Mouse (Mus musculus) Patski (cell line): ENCODE measurements around the gene Calhm5. TPM values are rescaled to one million over a fixed set of nuclear protein-coding genes. Genes with fewer than 3 reads are reported as not detected.

Experiments
- ATAC-seq: fragments of 100-300 bp; one replicate; pipeline ENCODE4 v1.8.0; 2021
- CTCF ChIA-PET: fragments of 350-600 bp; sonication (Branson Sonifier 250); formaldehyde crosslinking; loops from one replicate; lab custom pipeline; 2022; ENCODE audit warnings: inconsistent platforms; lab: Charles Lee
- POLR2A ChIA-PET: fragments of 350-600 bp; sonication (Branson Sonifier 250); formaldehyde crosslinking; loops from one replicate; lab custom pipeline; 2022; ENCODE audit warnings: antibody characterized with exemption, inconsistent platforms; lab: Charles Lee
- DNase-seq: peaks from one replicate; pipeline ENCODE4 v3.0.0-alpha.2; 2011; ENCODE audit warnings: low read depth, low spot score
- H3K27me3 ChIP-seq: fragments of 371-371 bp; one replicate; pipeline ENCODE4 v1.5.1; 2021
- CTCF ChIP-seq: fragments of 100-300 bp; IDR thresholded peaks from one replicate; pipeline ENCODE4 v1.5.1; 2021
- in situ Hi-C: fragments of 300-500 bp; cut with MboI; formaldehyde crosslinking; loops from 3 replicates; pipeline ENCODE4 v1.11.1; 2018; ENCODE audit warnings: low pct_unique_long_range_greater_than_20kb, mixed read lengths
- polyA plus RNA-seq: library from polyadenylated mRNA; unstranded; gene quantifications from one replicate; pipeline ENCODE4 v1.2.3, GENCODE M21; 2021

Calhm5 gene
- polyA plus RNA-seq = 0.59 TPM

- POLR2A ChIA-PET = no interaction called here
- DNase-seq = no peak
These were observed at the start of gene Calhm5 for GRCm38 (mm10) chr10:34096418-34096883. Calhm5 (minus strand) TSS chr10:34096519.

DNA sequence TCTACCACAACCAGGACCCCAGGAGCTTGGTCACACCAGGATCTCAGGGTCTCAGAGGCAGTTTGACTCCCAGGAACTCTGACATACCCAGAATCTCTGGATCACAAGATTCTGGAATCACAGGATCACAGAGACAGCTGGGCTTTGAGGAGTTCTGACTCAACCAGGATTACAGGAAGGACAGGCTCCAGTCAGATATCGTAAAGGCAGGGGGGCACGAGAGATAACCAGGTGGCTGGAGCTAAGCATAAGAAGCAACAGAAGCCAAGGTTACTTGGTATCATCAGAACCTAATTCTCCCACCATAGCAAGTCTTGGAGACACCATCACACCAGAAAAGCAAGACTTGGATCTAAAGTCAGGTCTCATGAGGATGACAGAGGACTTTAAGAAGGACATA, 45.4 kb upstream of the Calhm5 start:
- no peaks in the 10 kb centered on the region for H3K27me3 ChIP-seq
- TF ChIP-seq CTCF = no peak
- ChIA-PET CTCF (no interaction called here), POLR2A (no interaction called here)
- no peak for DNase-seq
- ATAC-seq = no peak
- in situ Hi-C loops = loop anchor here (10.0 kb wide), 1 partner anchor 133 kb away; no protein-coding TSS in a partner anchor

More at GRCm38 (mm10) chr10:34096418-34096883, at the start of gene Calhm5:
- CTCF ChIA-PET = interaction anchor here (1.1 to 4.9 kb wide), 10 partner anchors 20 to 126 kb away, joined by 3 to 25 read pairs (median 4); partner anchors contain the start of genes Calhm4 and Trappc3l
- in situ Hi-C loops = loop anchor here (5.0 to 10.0 kb wide), 2 partner anchors 59 to 112 kb away; partner anchors contain the start of gene Trappc3l
- H3K27me3 ChIP-seq = no peaks in the 10 kb centered on the region
- ATAC-seq = peak; percentile 84
- peak; percentile 80 for TF ChIP-seq CTCF

DNA sequence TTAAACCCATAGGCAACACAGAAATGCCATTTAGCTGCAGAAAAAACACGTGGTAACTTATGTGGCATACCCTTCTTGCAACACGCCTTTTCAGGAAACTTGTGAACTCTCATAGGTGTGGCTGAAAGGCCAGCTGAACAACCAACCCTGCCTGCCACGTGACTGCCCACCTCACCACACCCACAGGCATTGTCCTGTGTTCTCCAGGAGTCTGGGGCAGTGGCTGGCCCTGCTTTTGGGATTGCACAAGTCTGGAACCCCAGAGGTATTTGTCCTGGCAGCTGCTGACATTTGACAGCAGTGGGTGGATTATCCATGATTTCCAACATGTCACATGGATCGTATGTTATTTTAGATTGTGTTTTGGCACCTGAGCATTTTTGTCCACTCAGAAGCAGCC, 43.4 kb upstream of the Calhm5 start:
- in situ Hi-C loops = loop anchor here (10.0 kb wide), 1 partner anchor 135 kb away; no protein-coding TSS in a partner anchor
- H3K27me3 ChIP-seq = no peaks in the 10 kb centered on the region
- ATAC-seq (no peak), DNase-seq (no peak)
- CTCF ChIA-PET = interaction anchor here (1.2 kb wide), 1 partner anchor 15 kb away, joined by 3 read pairs; no protein-coding TSS in a partner anchor
- POLR2A ChIA-PET = no interaction called here
- TF ChIP-seq CTCF = no peak

- TF ChIP-seq CTCF = no peak
These were observed 41.7 kb upstream of the Calhm5 start for GRCm38 (mm10) chr10:34138027-34138426.

DNA sequence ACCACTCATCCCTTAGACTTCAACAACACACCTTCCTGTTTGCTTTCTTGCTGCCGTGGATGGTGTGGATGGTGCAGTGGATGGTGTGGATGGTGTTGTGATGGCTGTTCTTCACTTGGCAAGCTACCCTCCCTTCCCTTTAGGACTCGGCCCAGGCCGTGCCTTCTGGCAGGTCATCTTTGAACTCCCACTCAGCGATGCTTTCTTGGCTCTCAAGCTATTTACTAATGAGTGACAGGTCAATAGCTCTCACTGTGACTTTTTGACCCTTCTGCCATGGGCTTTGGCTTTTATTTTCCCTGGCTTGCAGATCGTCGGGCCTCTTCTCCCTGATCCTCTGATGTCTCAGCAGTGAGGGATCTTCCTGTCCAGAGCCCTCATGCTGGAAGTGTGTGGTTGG, 40.1 kb upstream of the Calhm5 start:
- H3K27me3 ChIP-seq = no peaks in the 10 kb centered on the region
- ChIA-PET POLR2A (no interaction called here), CTCF (no interaction called here)
- TF ChIP-seq CTCF = no peak
- DNase-seq (no peak), ATAC-seq (no peak)
- in situ Hi-C loops = no loop called here

More at GRCm38 (mm10) chr10:34138027-34138426, 41.7 kb upstream of the Calhm5 start:
- ChIA-PET CTCF (no interaction called here), POLR2A (interaction anchor here (0.6 kb wide), 1 partner anchor 175 kb away, joined by 3 read pairs; no protein-coding TSS in a partner anchor)
- in situ Hi-C loops = no loop called here
- no peak for ATAC-seq
- H3K27me3 ChIP-seq = no peaks in the 10 kb centered on the region
- no peak for DNase-seq

DNA sequence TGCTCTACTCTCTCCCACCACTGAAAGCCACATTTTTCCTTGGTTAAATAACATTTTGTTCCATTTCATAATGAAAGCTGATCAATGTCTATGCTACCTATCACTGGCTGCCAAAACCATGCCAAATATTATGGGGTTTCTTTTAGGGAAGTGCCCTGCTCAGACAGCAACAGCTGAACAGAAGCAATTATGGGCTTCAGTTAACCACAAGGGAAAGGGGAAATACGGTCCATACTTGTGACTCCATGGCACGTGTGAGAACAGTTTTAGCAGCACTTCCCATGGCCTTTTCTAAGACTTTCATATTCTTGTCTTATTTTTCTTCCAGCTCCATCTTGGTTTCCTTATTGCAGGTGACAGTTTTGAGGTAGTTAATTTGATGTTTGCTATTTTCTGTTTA, 35.0 kb upstream of the Calhm5 start:
- DNase-seq = no peak

DNA sequence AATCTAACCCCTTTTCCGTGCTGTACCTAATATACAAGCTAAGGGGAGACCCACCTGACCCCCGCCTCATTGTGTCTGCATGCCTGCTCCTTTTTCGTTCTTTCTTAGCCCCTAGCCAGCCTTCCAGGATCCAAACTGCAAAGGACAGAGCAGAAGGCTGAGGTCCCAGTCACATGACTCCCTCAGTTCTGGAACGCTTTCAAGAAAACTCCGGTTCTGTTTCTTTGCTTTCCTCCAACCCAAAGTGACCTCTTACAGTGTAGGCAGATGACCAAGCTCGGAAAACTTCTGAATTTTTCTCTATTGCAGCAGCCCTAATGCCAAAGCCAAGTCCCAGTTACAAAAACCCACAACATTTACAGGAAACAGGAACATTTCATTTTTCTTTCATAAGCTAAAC, 32.1 kb upstream of the Calhm5 start:
- POLR2A ChIA-PET = no interaction called here
- in situ Hi-C loops = no loop called here
- H3K27me3 ChIP-seq = peaks cover 4% of the 10 kb centered on the region
- CTCF ChIA-PET = no interaction called here
- no peak for TF ChIP-seq CTCF
- ATAC-seq = no peak
- no peak for DNase-seq

More for the DNA sequence above, 35.0 kb upstream of the Calhm5 start:
- in situ Hi-C loops = no loop called here
- ChIA-PET CTCF (no interaction called here), POLR2A (interaction anchor here (0.6 to 1.6 kb wide), 2 partner anchors 17 to 179 kb away, joined by 3 to 7 read pairs; no protein-coding TSS in a partner anchor)
- no peak for ATAC-seq
- no peak for TF ChIP-seq CTCF
- H3K27me3 ChIP-seq = peaks cover 4% of the 10 kb centered on the region

- DNase-seq (no peak), ATAC-seq (no peak)
- CTCF ChIA-PET = no interaction called here
- no peak for TF ChIP-seq CTCF
- peaks cover 4% of the 10 kb centered on the region for H3K27me3 ChIP-seq
- POLR2A ChIA-PET = no interaction called here
- in situ Hi-C loops = no loop called here
These were observed 31.4 kb upstream of the Calhm5 start, which contains the start of gene Calhm6 for GRCm38 (mm10) chr10:34127392-34128378. Calhm6 (minus strand) TSS chr10:34127984.

DNA sequence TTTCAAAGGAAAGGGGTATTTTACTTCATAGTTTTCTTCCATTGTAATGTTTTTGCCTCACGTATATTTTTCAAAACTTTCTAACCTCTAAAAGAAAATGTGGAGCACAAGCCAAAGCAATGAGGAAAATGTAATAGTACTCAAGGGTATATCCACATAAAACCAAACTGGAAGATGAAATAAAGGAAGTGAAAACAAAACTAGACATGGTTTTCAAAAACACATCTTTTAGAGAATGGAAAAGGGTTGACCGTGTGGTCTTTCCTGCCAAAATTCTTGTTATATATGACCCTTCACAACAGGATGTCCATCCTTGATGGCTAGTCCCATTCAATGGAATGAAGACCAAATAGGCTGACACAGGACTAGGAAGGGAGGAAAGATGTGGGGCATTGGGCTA, 22.1 kb upstream of the Calhm5 start:
- in situ Hi-C loops = no loop called here
- DNase-seq = no peak
- CTCF ChIA-PET = no interaction called here
- POLR2A ChIA-PET = no interaction called here
- H3K27me3 ChIP-seq = peaks cover 4% of the 10 kb centered on the region
- TF ChIP-seq CTCF = no peak
- no peak for ATAC-seq

- ChIA-PET CTCF (interaction anchor here (0.6 kb wide), 1 partner anchor 57 kb away, joined by 3 read pairs; no protein-coding TSS in a partner anchor), POLR2A (no interaction called here)
- TF ChIP-seq CTCF = no peak
- no peak for ATAC-seq
- H3K27me3 ChIP-seq = peaks cover 4% of the 10 kb centered on the region
- no peak for DNase-seq
- in situ Hi-C loops = no loop called here
These were observed 21.5 kb upstream of the Calhm5 start for GRCm38 (mm10) chr10:34117770-34118169.
